Mouse (Mus musculus) erythroblast, embryonic 14.5 days (primary cell): ENCODE data around the gene Twf2. TPM values are rescaled to one million over a fixed set of nuclear protein-coding genes. Genes with fewer than 3 reads are reported as not detected.

ENCODE experiments used
- H3K27me3 ChIP-seq: 2 replicates; pipeline ENCODE4 v1.6.1; 2012; ENCODE audit warnings: inconsistent platforms; ENCODE audit not compliant: control insufficient read depth
- H3K36me3 ChIP-seq: 2 replicates; pipeline ENCODE4 v1.6.1; 2012; ENCODE audit warnings: mild to moderate bottlenecking, inconsistent platforms; ENCODE audit not compliant: control insufficient read depth
- H3K4me1 ChIP-seq: 2 replicates; pipeline ENCODE4 v1.6.1; 2012; ENCODE audit warnings: inconsistent platforms; ENCODE audit not compliant: control insufficient read depth
- H3K4me3 ChIP-seq: replicated peaks from 2 replicates; pipeline ENCODE3; 2012; ENCODE audit warnings: moderate library complexity, mild to moderate bottlenecking, inconsistent platforms
- H3K9me3 ChIP-seq: 2 replicates; pipeline ENCODE4 v1.6.1; 2012; ENCODE audit warnings: low read length, inconsistent platforms, mixed read lengths; ENCODE audit not compliant: control insufficient read depth
- GATA1 ChIP-seq: IDR thresholded peaks from 2 replicates; pipeline ENCODE4 v1.6.1; 2012; ENCODE audit warnings: low read length, inconsistent platforms, mixed read lengths
- TAL1 ChIP-seq: IDR thresholded peaks from 3 replicates; pipeline ENCODE4 v1.6.1; 2012; ENCODE audit warnings: low read length, inconsistent platforms, mixed read lengths
- polyA plus RNA-seq: library from polyadenylated mRNA; stranded (reverse); fragments of >175 nt; gene quantifications from 2 replicates; pipeline ENCODE4 v1.2.3, GENCODE M21; 2012

Gene Twf2
- polyA plus RNA-seq, 1 experiment = 0.48 TPM

DNA sequence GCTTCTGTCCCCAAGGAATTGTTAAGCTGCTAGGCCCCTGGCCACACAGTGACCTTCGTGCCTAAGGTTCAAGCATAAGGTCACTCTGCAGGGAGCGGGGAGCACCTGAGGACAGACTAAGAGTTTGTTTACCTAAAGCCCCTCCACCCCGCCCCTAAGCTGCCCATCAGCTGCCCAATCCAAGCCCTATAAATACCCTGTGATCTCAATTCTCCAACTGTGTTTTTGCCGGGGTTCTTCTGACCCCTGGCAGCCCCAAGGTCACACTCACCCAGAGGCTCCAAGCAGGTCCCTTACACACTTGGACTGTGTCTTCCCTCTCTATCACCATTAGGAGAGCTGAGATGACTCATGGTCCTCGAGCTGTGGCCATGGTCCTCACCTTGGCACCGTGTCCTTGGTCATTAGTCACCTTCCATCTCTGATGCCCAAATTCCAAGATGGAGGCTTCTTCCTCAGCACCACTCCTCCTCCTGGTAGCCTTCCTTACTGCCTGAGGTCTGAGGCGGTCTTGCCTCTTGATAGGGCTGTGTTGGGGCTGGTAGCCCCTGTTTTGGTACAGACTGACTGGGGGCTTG is 2.9 kb downstream of the Twf2 start:
- Histone ChIP-seq H3K4me1 (peaks cover 38% of the 10 kb centered on the region), H3K9me3 (no peaks in the 10 kb centered on the region), H3K4me3 (no peak overlapping the region), H3K36me3 (no peaks in the 10 kb centered on the region; the same call in 1 of the 2 replicates), H3K27me3 (no peaks in the 10 kb centered on the region)
- TF ChIP-seq TAL1 (no peak), GATA1 (no peak)

DNA sequence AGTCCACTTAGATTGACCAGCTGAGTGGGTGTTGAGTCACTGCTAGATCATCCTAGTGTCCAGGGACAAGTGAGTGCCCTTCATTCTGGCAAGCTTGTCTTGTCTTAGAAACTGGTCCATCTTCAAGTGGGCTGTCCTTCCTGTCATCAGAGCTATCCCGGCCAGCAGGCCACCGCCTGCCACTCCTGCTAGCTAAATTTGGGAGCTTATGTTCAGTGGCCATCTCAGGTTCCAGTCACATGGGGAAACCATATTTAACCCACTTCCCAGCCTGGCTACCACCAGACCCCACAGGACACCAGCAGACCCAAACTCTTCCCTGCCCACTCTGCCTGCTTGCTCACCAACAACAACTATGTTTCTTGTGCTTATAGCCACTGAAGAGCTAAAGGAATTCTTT is 3.6 kb downstream of the Twf2 start:
- Histone ChIP-seq H3K9me3 (no peaks in the 10 kb centered on the region), H3K4me1 (peaks cover 41% of the 10 kb centered on the region), H3K36me3 (no peaks in the 10 kb centered on the region; the same call in 1 of the 2 replicates), H3K27me3 (no peaks in the 10 kb centered on the region), H3K4me3 (no peak overlapping the region)
- TF ChIP-seq GATA1 (no peak), TAL1 (no peak)

DNA sequence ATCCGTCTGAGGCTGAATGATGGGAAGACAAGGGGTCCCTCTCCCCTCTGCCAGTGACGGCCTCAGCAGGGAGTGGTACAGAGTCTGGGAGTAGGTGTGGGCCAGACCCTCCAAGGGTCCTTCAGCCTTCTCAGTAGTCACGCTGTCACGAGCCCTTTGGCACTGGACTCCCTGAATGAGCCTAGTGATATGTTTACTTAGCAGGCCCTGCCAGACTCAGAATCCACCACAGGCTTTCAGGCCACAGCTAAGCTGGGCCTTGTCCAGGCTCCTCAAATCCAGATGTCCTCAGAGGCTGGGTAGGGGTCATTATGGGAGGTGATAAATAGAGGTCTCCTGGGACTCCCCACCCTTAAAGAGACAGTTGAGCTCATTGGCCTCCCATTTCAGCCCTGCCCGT is 5.3 kb downstream of the Twf2 start:
- no peak overlapping the region for H3K4me3 ChIP-seq

DNA sequence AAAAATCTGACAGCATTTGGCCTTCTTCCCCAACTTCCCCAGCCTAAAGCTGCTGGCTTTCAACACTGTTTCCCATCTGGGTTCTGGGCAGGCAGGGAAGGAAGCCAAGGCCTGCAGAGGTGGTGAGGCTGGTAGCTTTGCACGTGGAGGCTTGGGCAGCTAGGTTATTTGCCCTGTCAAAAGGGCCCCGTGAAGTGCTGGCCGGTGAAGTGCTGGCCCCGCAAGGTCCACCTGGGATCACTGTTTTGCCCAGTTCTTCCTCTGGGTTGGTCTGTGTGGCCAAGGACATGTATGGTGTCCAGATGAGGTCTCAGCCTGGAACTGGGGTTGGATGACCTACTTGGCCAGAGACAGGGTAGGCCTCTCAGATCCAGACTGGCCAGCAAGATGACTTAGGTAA is 7.0 kb downstream of the Twf2 start:
- H3K36me3 ChIP-seq = peaks cover 8% of the 10 kb centered on the region
- no peak overlapping the region for H3K4me3 ChIP-seq
- H3K4me1 ChIP-seq = peaks cover 19% of the 10 kb centered on the region
- no peaks in the 10 kb centered on the region for H3K9me3 ChIP-seq
- H3K27me3 ChIP-seq = no peaks in the 10 kb centered on the region
- TF ChIP-seq TAL1 (no peak), GATA1 (no peak)

More for the DNA sequence above, 5.3 kb downstream of the Twf2 start:
- Histone ChIP-seq H3K9me3 (no peaks in the 10 kb centered on the region), H3K36me3 (no peaks in the 10 kb centered on the region; the same call in 1 of the 2 replicates), H3K4me1 (peaks cover 36% of the 10 kb centered on the region), H3K27me3 (no peaks in the 10 kb centered on the region)
- no peak for TF ChIP-seq TAL1
- no peak for TF ChIP-seq GATA1

GRCm38 (mm10) chr9:106210853-106211609 is 8.1 kb downstream of the Twf2 start:
- peaks cover 16% of the 10 kb centered on the region for H3K4me1 ChIP-seq
- no peaks in the 10 kb centered on the region for H3K27me3 ChIP-seq
- no peak overlapping the region for H3K4me3 ChIP-seq
- TF ChIP-seq GATA1 (no peak), TAL1 (no peak)
- no peaks in the 10 kb centered on the region for H3K9me3 ChIP-seq
- peaks cover 9% of the 10 kb centered on the region for H3K36me3 ChIP-seq

DNA sequence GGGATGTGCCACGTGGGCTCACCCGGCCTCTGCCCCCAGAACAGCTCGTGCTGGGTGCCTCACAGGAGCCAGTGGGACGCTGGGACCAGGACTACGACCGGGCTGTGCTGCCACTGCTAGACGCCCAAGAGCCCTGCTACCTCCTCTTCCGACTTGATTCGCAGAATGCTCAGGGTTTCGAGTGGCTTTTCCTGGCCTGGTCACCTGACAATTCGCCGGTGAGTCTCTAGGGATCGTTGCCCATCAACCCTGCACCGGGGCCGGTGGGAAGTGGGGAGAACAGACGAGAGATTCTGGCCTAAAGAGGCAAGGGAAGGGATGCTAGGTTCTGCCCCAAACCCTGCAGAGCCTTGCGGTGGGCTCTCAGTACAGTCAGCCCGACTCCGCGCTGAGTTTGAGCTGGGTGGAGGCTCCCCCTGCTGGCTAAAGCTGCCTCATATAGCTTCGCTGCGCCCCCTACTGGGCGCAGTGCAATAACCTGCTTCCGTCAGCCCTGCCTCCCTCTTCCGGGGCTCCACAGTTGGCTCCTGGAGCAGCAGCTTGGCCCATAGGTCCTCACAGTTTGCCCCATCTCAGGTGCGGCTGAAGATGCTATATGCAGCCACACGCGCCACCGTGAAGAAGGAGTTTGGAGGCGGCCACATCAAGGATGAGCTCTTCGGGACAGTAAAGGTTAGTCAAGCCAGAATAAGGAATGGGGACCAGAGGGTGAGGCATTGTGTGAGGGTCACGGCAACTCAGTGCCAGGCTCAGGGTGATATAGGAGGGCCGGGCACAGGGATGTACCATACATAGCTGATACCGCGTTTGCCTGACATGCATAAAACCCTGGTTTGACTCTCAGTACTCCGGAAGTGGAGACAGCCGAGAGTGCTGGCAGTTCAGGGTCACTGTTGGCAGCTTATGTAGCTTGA is 9.0 kb downstream of the Twf2 start:
- peaks cover 9% of the 10 kb centered on the region for H3K36me3 ChIP-seq

GRCm38 (mm10) chr9:106212594-106212981 is 9.7 kb downstream of the Twf2 start:
- no peak overlapping the region for H3K4me3 ChIP-seq
- no peaks in the 10 kb centered on the region for H3K27me3 ChIP-seq
- H3K9me3 ChIP-seq = no peaks in the 10 kb centered on the region
- TF ChIP-seq TAL1 = no peak
- no peak for TF ChIP-seq GATA1
- peaks cover 9% of the 10 kb centered on the region for H3K36me3 ChIP-seq
- peaks cover 16% of the 10 kb centered on the region for H3K4me1 ChIP-seq

More for the DNA sequence above, 9.0 kb downstream of the Twf2 start:
- Histone ChIP-seq H3K9me3 (no peaks in the 10 kb centered on the region), H3K4me1 (peaks cover 16% of the 10 kb centered on the region), H3K4me3 (peak overlapping the region; percentile 48), H3K27me3 (no peaks in the 10 kb centered on the region)
- TF ChIP-seq GATA1 = no peak
- TF ChIP-seq TAL1 = no peak

DNA sequence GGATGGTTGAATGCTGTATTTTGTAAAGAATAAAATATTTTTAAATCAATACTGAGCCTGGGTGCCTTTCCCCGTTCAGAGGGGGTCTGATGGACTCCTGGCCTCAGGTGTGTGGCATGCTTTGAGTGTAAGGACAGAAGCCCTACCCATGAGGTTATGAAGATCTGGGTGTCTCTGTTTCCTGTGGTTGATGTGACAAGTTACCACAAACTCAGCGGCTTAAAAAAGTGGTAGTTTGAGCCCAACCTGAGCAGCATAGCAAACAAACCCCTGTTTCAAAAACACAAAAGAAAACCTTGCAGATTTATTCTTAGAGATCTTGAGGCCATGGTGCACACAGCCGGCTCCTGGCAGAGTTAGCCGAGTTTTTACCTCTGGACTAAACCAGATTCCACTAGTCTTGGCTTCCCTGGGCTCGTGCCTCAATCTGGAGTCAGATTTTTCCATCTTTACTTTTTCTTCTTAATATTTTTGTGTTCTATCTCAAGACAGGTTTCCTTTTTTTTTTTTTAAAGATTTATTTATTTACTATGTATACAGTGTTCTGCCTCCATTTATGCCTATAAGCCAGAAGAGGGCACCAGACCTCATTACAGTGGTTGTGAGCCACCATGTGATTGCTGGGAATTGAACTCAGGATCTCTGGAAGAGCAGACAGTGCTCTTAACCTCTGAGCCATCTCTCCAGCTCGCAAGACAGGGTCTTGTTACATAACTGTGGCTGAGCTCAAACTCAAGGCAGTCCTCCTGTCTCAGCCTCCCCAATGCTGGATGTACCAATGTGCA is 12.6 kb downstream of the Twf2 start:
- H3K9me3 ChIP-seq = no peaks in the 10 kb centered on the region
- H3K27me3 ChIP-seq = no peaks in the 10 kb centered on the region
- no peak overlapping the region for H3K4me3 ChIP-seq
- H3K36me3 ChIP-seq = peaks cover 9% of the 10 kb centered on the region
- no peak for TF ChIP-seq GATA1
- TF ChIP-seq TAL1 = no peak
- peaks cover 12% of the 10 kb centered on the region for H3K4me1 ChIP-seq
